ENCODE assay signal across 9 mouse cellular contexts in genomic region chr8:80056331-80057070, GRCm38 (mm10). TPM values are rescaled to one million over a fixed set of nuclear protein-coding genes. Genes with fewer than 3 reads are reported as not detected.
DNase-seq lines count a peak whose midpoint lies in the region; ATAC-seq lines count a peak whose summit lies in the region.
"Had no signal": no experiment of that assay in that cellular context is flagged by ENCODE, and none has a peak within 500 bp of the region (broad histone marks: within the 10 kb centered on the region; RNA-seq: fewer than 3 reads in every experiment).

No protein-coding gene starts in this region.

- no peaks in the 10 kb centered on the region for H3K36me3 ChIP-seq in liver, embryonic 13.5 days

- peak overlapping the region; percentile 62; the same call in 1 of the 2 replicates for H3K4me2 ChIP-seq in liver, embryonic 13.5 days

- DNase-seq in embryo, embryonic 10.5 days (ENCODE audit: low spot score), result peak; percentile 32
- DNase-seq in embryo, embryonic 9.5 days (ENCODE audit: extremely low spot score), result no peak
- peak; percentile 36 for DNase-seq in retina, embryonic 14.5 days (ENCODE audit: low spot score)
- DNase-seq in retina, postnatal 1 day, result no peak
- no peak for DNase-seq in liver, embryonic 13.5 days
- DNase-seq in urinary bladder, postnatal 10 days (ENCODE audit: low spot score), result no peak
- DNase-seq in yolk sac, embryonic 10.5 days (ENCODE audit: low spot score), result no peak
- DNase-seq in cerebellum, adult 18-20 months, result no peak
- DNase-seq: cerebellum, adult 9-10 months had no signal

- H3K9me3 ChIP-seq in liver, embryonic 13.5 days (replicated peaks), result no peaks in the 10 kb centered on the region

- H3K9ac ChIP-seq in liver, embryonic 13.5 days, result no peak overlapping the region

- H3K4me1 ChIP-seq in liver, embryonic 13.5 days (replicated peaks), result peaks cover 7% of the 10 kb centered on the region

- ATAC-seq in liver, embryonic 13.5 days (ENCODE audit: low read depth), result no peak

- 0 out of 2 replicates have a peak overlapping the region, but pooled peaks have one; percentile 49 for H3K4me3 ChIP-seq in liver, embryonic 13.5 days (replicated peaks)

- WGBS in liver, embryonic 13.5 days (ENCODE audit: insufficient replicate concordance), result 18% methylated on average over 13 of the region's 13 CpGs

- peaks cover 33% of the 10 kb centered on the region for H3K27me3 ChIP-seq in liver, embryonic 13.5 days

- H3K27ac ChIP-seq in liver, embryonic 13.5 days, result no peak overlapping the region

RNA-seq across cellular contexts. Expression of gene Hhip, which starts 1.3 kb away (rescaled TPM):
- polyA plus RNA-seq in liver, embryonic 13.5 days (2015; fragmentation: Nextera tagmentation; extraction: Ambion mirVana), result 1.5 and 1.7 TPM in 2 replicates

Comparison
In these comparisons a context has a peak if more than half of its experiments do, and no peak if none do; other contexts are left out.
1. DNase-seq: peak in embryo, embryonic 10.5 days (single experiment) and retina, embryonic 14.5 days (single experiment); none in embryo, embryonic 9.5 days (single experiment), retina, postnatal 1 day (single experiment), liver, embryonic 13.5 days (single experiment), urinary bladder, postnatal 10 days (single experiment), yolk sac, embryonic 10.5 days (single experiment) and cerebellum, adult 18-20 months (0 of 2).